Mouse (Mus musculus): Measurements from ENCODE around the gene Grid2.

Grid2 gene

GRCm38 (mm10) chr6:64308631-64309030 lies 1053.0 kb downstream of the Grid2 start:
- DNase-seq (ENCODE audit: low spot score) = no peak

- DNase-seq (ENCODE audit: low spot score) = no peak
Observed at GRCm38 (mm10) chr6:64313132-64313531, 1057.5 kb downstream of the Grid2 start.

- DNase-seq (ENCODE audit: low spot score) = no peak
Observed at GRCm38 (mm10) chr6:64326936-64327335, 1071.3 kb downstream of the Grid2 start.

- no peak for DNase-seq (ENCODE audit: low spot score)
Observed at GRCm38 (mm10) chr6:64327876-64328275, 1072.2 kb downstream of the Grid2 start.

- no peak for DNase-seq (ENCODE audit: low spot score)
Observed at GRCm38 (mm10) chr6:64398413-64399098, 1142.9 kb downstream of the Grid2 start.

GRCm38 (mm10) chr6:64427658-64428057 lies 1172.0 kb downstream of the Grid2 start:
- DNase-seq (ENCODE audit: low spot score) = no peak

- DNase-seq (ENCODE audit: low spot score) = no peak
Observed at GRCm38 (mm10) chr6:64428898-64429297, 1173.2 kb downstream of the Grid2 start.

GRCm38 (mm10) chr6:64448127-64448526 lies 1192.5 kb downstream of the Grid2 start:
- no peak for DNase-seq (ENCODE audit: low spot score)

- no peak for DNase-seq (ENCODE audit: low spot score)
Observed at GRCm38 (mm10) chr6:64448864-64449355, 1193.2 kb downstream of the Grid2 start.

GRCm38 (mm10) chr6:64450770-64451169 lies 1195.1 kb downstream of the Grid2 start:
- DNase-seq (ENCODE audit: low spot score) = no peak

GRCm38 (mm10) chr6:64479884-64480283 lies 1224.2 kb downstream of the Grid2 start:
- DNase-seq (ENCODE audit: low spot score) = no peak

- no peak for DNase-seq (ENCODE audit: low spot score)
Observed at GRCm38 (mm10) chr6:64480592-64480991, 1224.9 kb downstream of the Grid2 start.

GRCm38 (mm10) chr6:64490313-64491067 lies 1234.8 kb downstream of the Grid2 start:
- DNase-seq (ENCODE audit: low spot score) = no peak

GRCm38 (mm10) chr6:64504394-64504793 lies 1248.7 kb downstream of the Grid2 start:
- DNase-seq (ENCODE audit: low spot score) = no peak

- no peak for DNase-seq (ENCODE audit: low spot score)
Observed at GRCm38 (mm10) chr6:64542168-64542567, 1286.5 kb downstream of the Grid2 start.

- DNase-seq (ENCODE audit: low spot score) = no peak
Observed at GRCm38 (mm10) chr6:64553645-64554044, 1298.0 kb downstream of the Grid2 start.

GRCm38 (mm10) chr6:64555220-64555619 lies 1299.5 kb downstream of the Grid2 start:
- no peak for DNase-seq (ENCODE audit: low spot score)

- no peak for DNase-seq (ENCODE audit: low spot score)
Observed at GRCm38 (mm10) chr6:64568599-64568998, 1312.9 kb downstream of the Grid2 start.

GRCm38 (mm10) chr6:64581338-64581737 lies 1325.7 kb downstream of the Grid2 start:
- DNase-seq (ENCODE audit: low spot score) = no peak

- DNase-seq (ENCODE audit: low spot score) = no peak
Observed at GRCm38 (mm10) chr6:64588487-64589205, 1333.0 kb downstream of the Grid2 start.

- no peak for DNase-seq (ENCODE audit: low spot score)
Observed at GRCm38 (mm10) chr6:64596261-64596660, 1340.6 kb downstream of the Grid2 start.

- DNase-seq (ENCODE audit: low spot score) = no peak
Observed at GRCm38 (mm10) chr6:64596835-64597234, 1341.2 kb downstream of the Grid2 start.

GRCm38 (mm10) chr6:64598144-64598561 lies 1342.5 kb downstream of the Grid2 start:
- DNase-seq (ENCODE audit: low spot score) = no peak

All from lung, postnatal 25 days (tissue).